Mouse (Mus musculus): Measurements from ENCODE around the gene Hps1. TPM values are rescaled to one million over a fixed set of nuclear protein-coding genes. Genes with fewer than 3 reads are reported as not detected.

Gene Hps1
- polyA plus RNA-seq, 1 experiment: not detected

- no peak overlapping the region for H3K4me3 ChIP-seq (ENCODE audit: insufficient read depth, low read depth, low read length)
- H3K4me1 ChIP-seq (ENCODE audit: control insufficient read depth, insufficient read depth, low read length): peaks cover 9% of the 10 kb centered on the region
- 37% methylated on average over 9 of the region's 9 CpGs for WGBS
- H3K27ac ChIP-seq (ENCODE audit: insufficient read depth, low read depth, low read length): no peak overlapping the region
- TF ChIP-seq CTCF (IDR thresholded peaks at IDR 0.05; ENCODE audit: insufficient read depth, low read depth, low read length): no peak
- TF ChIP-seq POLR2A (IDR thresholded peaks at IDR 0.05; ENCODE audit: insufficient read depth, low read depth, low read length): no peak
Measured at GRCm38 (mm10) chr19:42795801-42796200, 16.0 kb upstream of the Hps1 start.

- WGBS: 3% methylated on average over 31 of the region's 31 CpGs
- H3K4me3 ChIP-seq (ENCODE audit: insufficient read depth, low read depth, low read length): peak overlapping the region; percentile 36
Measured at GRCm38 (mm10) chr19:42794914-42795613, 15.3 kb upstream of the Hps1 start.

GRCm38 (mm10) chr19:42788311-42788710, 8.5 kb upstream of the Hps1 start:
- no peak for TF ChIP-seq CTCF (IDR thresholded peaks at IDR 0.05; ENCODE audit: insufficient read depth, low read depth, low read length)
- no peak for TF ChIP-seq POLR2A (IDR thresholded peaks at IDR 0.05; ENCODE audit: insufficient read depth, low read depth, low read length)
- H3K27ac ChIP-seq (ENCODE audit: insufficient read depth, low read depth, low read length): no peak overlapping the region
- peaks cover 29% of the 10 kb centered on the region for H3K4me1 ChIP-seq (ENCODE audit: control insufficient read depth, insufficient read depth, low read length)
- no peak overlapping the region for H3K4me3 ChIP-seq (ENCODE audit: insufficient read depth, low read depth, low read length)
- 32% methylated on average over 5 of the region's 5 CpGs for WGBS

More at GRCm38 (mm10) chr19:42794914-42795613, 15.3 kb upstream of the Hps1 start:
- Histone ChIP-seq H3K4me1 (ENCODE audit: control insufficient read depth, insufficient read depth, low read length) (peaks cover 9% of the 10 kb centered on the region), H3K27ac (ENCODE audit: insufficient read depth, low read depth, low read length) (no peak overlapping the region)
- TF ChIP-seq POLR2A (IDR thresholded peaks at IDR 0.05; ENCODE audit: insufficient read depth, low read depth, low read length): no peak
- TF ChIP-seq CTCF (IDR thresholded peaks at IDR 0.05; ENCODE audit: insufficient read depth, low read depth, low read length): peak; percentile 69

GRCm38 (mm10) chr19:42785562-42786220, 5.9 kb upstream of the Hps1 start:
- 38% methylated on average over 8 of the region's 8 CpGs for WGBS
- Histone ChIP-seq H3K4me3 (ENCODE audit: insufficient read depth, low read depth, low read length) (no peak overlapping the region), H3K4me1 (ENCODE audit: control insufficient read depth, insufficient read depth, low read length) (peaks cover 29% of the 10 kb centered on the region), H3K27ac (ENCODE audit: insufficient read depth, low read depth, low read length) (no peak overlapping the region)
- TF ChIP-seq POLR2A (IDR thresholded peaks at IDR 0.05; ENCODE audit: insufficient read depth, low read depth, low read length) (no peak), CTCF (IDR thresholded peaks at IDR 0.05; ENCODE audit: insufficient read depth, low read depth, low read length) (no peak)

- WGBS: 49% methylated on average over 2 of the region's 2 CpGs
- Histone ChIP-seq H3K27ac (ENCODE audit: insufficient read depth, low read depth, low read length) (no peak overlapping the region), H3K4me3 (ENCODE audit: insufficient read depth, low read depth, low read length) (no peak overlapping the region), H3K4me1 (ENCODE audit: control insufficient read depth, insufficient read depth, low read length) (peaks cover 30% of the 10 kb centered on the region)
- TF ChIP-seq CTCF (IDR thresholded peaks at IDR 0.05; ENCODE audit: insufficient read depth, low read depth, low read length): no peak
- TF ChIP-seq POLR2A (IDR thresholded peaks at IDR 0.05; ENCODE audit: insufficient read depth, low read depth, low read length): no peak
Measured at GRCm38 (mm10) chr19:42785129-42785528, 5.4 kb upstream of the Hps1 start.

GRCm38 (mm10) chr19:42780156-42780538, 369 bp upstream of the Hps1 start:
- Histone ChIP-seq H3K4me3 (ENCODE audit: insufficient read depth, low read depth, low read length) (peak overlapping the region; percentile 76), H3K4me1 (ENCODE audit: control insufficient read depth, insufficient read depth, low read length) (peaks cover 15% of the 10 kb centered on the region), H3K27ac (ENCODE audit: insufficient read depth, low read depth, low read length) (peak overlapping the region; percentile 76; the same call in 1 of the 2 replicates)
- WGBS: 53% methylated on average over 7 of the region's 7 CpGs

GRCm38 (mm10) chr19:42777801-42778200, 2.0 kb downstream of the Hps1 start:
- Histone ChIP-seq H3K27ac (ENCODE audit: insufficient read depth, low read depth, low read length) (no peak overlapping the region), H3K4me3 (ENCODE audit: insufficient read depth, low read depth, low read length) (no peak overlapping the region), H3K4me1 (ENCODE audit: control insufficient read depth, insufficient read depth, low read length) (peaks cover 12% of the 10 kb centered on the region)
- WGBS: 82% methylated on average over 5 of the region's 5 CpGs
- no peak for TF ChIP-seq CTCF (IDR thresholded peaks at IDR 0.05; ENCODE audit: insufficient read depth, low read depth, low read length)
- TF ChIP-seq POLR2A (IDR thresholded peaks at IDR 0.05; ENCODE audit: insufficient read depth, low read depth, low read length): no peak

- no peak overlapping the region for H3K4me3 ChIP-seq (ENCODE audit: insufficient read depth, low read depth, low read length)
- no peak for TF ChIP-seq CTCF (IDR thresholded peaks at IDR 0.05; ENCODE audit: insufficient read depth, low read depth, low read length)
- TF ChIP-seq POLR2A (IDR thresholded peaks at IDR 0.05; ENCODE audit: insufficient read depth, low read depth, low read length): no peak
- no peak overlapping the region for H3K27ac ChIP-seq (ENCODE audit: insufficient read depth, low read depth, low read length)
- WGBS: 100% methylated on average over 1 of the region's 1 CpGs
- peaks cover 12% of the 10 kb centered on the region for H3K4me1 ChIP-seq (ENCODE audit: control insufficient read depth, insufficient read depth, low read length)
Measured at GRCm38 (mm10) chr19:42776813-42777212, 3.0 kb downstream of the Hps1 start.

- 66% methylated on average over 23 of the region's 23 CpGs for WGBS
- no peak overlapping the region for H3K27ac ChIP-seq (ENCODE audit: insufficient read depth, low read depth, low read length)
- TF ChIP-seq CTCF (IDR thresholded peaks at IDR 0.05; ENCODE audit: insufficient read depth, low read depth, low read length) (no peak), POLR2A (IDR thresholded peaks at IDR 0.05; ENCODE audit: insufficient read depth, low read depth, low read length) (no peak)
- no peak overlapping the region for H3K4me3 ChIP-seq (ENCODE audit: insufficient read depth, low read depth, low read length)
- H3K4me1 ChIP-seq (ENCODE audit: control insufficient read depth, insufficient read depth, low read length): peaks cover 15% of the 10 kb centered on the region
Measured at GRCm38 (mm10) chr19:42770141-42770872, 9.5 kb downstream of the Hps1 start.
